Mouse (Mus musculus) hindbrain, embryonic 15.5 days (tissue): ENCODE data around the gene H2al1b. TPM values are rescaled to one million over a fixed set of nuclear protein-coding genes. Genes with fewer than 3 reads are reported as not detected.
"Not testable (repeated sequence)": the region's sequence is repeated elsewhere in the genome, so short reads cannot be mapped to it uniquely, and the experiment has no call there.

ENCODE experiments used
- ATAC-seq: fragments of 200-750 bp; cut with Nextera tagmentation; 2 replicates; pipeline ENCODE4 v1.8.0; 2017; ENCODE audit warnings: low read depth, moderate number of reproducible peaks, moderate TSS enrichment; ENCODE audit not compliant: low FRiP score
- H3K27ac ChIP-seq: fragments of 300-500 bp; sonication (generic); replicated peaks from 2 replicates; pipeline ENCODE4 v1.5.1; 2015; ENCODE audit warnings: mild to moderate bottlenecking, inconsistent platforms
- H3K27me3 ChIP-seq: fragments of 300-500 bp; sonication (generic); 2 replicates; pipeline ENCODE4 v1.6.1; 2015; ENCODE audit warnings: control low read depth, inconsistent platforms
- H3K36me3 ChIP-seq: fragments of 300-500 bp; sonication (generic); 2 replicates; pipeline ENCODE4 v1.6.1; 2015; ENCODE audit warnings: control low read depth, inconsistent platforms
- H3K4me1 ChIP-seq: fragments of 300-500 bp; sonication (generic); replicated peaks from 2 replicates; pipeline ENCODE4 v1.6.1; 2015; ENCODE audit warnings: control low read depth, inconsistent platforms
- H3K4me2 ChIP-seq: fragments of 300-500 bp; sonication (generic); 2 replicates; pipeline ENCODE4 v1.6.1; 2015; ENCODE audit warnings: moderate library complexity, mild to moderate bottlenecking, inconsistent platforms
- H3K4me3 ChIP-seq: fragments of 300-500 bp; sonication (generic); 2 replicates; pipeline ENCODE4 v1.5.1; 2015; ENCODE audit warnings: mild to moderate bottlenecking, inconsistent platforms
- H3K9ac ChIP-seq: fragments of 300-500 bp; sonication (generic); 2 replicates; pipeline ENCODE4 v1.6.1; 2015; ENCODE audit warnings: inconsistent platforms
- H3K9me3 ChIP-seq: fragments of 300-500 bp; sonication (generic); 2 replicates; pipeline ENCODE4 v1.6.1; 2016; ENCODE audit warnings: control low read depth, inconsistent platforms
- WGBS: fragments of 180-500 bp; shearing (Covaris S2); methylation state at CpG from one replicate; pipeline ENCODE4 v1.1.7; 2015; 5-methylcytosine and 5-hydroxymethylcytosine counted together
- polyA plus RNA-seq: library from polyadenylated mRNA; unstranded; fragments of >200 nt; fragmentation: Nextera tagmentation; extraction: Ambion mirVana; gene quantifications from 2 replicates; pipeline ENCODE4 v1.2.1, GENCODE M21; 2015

Gene H2al1b
- polyA plus RNA-seq: not detected in 2 replicates

DNA sequence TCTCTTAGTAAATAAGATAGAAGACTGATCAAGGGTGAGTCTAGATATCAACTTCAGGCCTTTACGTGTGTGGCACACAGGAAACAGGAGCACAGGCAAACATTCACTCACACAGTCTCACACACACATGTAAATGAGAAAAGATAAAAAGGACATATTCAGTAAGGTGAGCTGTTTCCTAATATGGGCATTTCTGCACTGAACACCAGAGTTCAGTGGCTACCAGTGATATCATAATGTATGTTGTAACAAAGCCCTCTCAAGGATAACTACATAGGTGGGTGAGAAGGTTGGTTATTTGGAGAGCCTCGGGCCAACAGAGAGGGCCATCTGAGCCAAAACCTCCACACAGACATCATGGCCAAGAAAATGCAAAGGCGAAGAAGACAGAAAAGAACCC is at the start of gene H2al1b:
H2al1b (plus strand) TSS at position 301 of the 400 bp plus-strand sequence.
- not testable (repeated sequence) for H3K9ac ChIP-seq, H3K36me3 ChIP-seq, H3K4me3 ChIP-seq, H3K4me2 ChIP-seq, H3K9me3 ChIP-seq, H3K4me1 ChIP-seq, H3K27ac ChIP-seq, ATAC-seq, H3K27me3 ChIP-seq
- 92% methylated on average over 1 of the region's 3 CpGs for WGBS

DNA sequence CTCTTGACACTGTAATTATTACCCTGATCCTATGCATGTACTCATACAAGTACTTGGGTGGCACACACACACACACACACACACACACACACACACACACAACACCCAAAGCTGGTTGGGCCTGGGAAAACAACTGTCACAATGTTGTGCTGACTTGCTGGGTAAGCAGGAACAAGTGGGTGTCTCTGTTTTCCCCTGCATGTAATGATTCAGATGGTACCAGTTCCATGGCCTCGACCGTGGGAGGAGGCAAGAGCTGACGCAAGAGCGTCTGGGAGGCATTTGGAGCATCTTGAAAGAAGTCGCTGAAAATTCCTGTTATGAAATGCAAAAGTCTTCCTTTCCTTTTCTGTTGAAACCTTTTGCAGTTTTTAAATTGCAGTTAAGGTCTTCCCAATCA is 48.2 kb upstream of the H2al1b start:
- H3K27me3 ChIP-seq: no peaks in the 10 kb centered on the region
- peaks cover 4% of the 10 kb centered on the region; the same call in 1 of the 2 replicates for H3K4me1 ChIP-seq
- no peak overlapping the region for H3K4me3 ChIP-seq
- no peak overlapping the region for H3K4me2 ChIP-seq
- no peak for ATAC-seq
- no peak overlapping the region for H3K27ac ChIP-seq
- H3K36me3 ChIP-seq: no peaks in the 10 kb centered on the region
- WGBS: 69% methylated on average over 5 of the region's 5 CpGs
- no peaks in the 10 kb centered on the region for H3K9me3 ChIP-seq
- H3K9ac ChIP-seq: no peak overlapping the region

DNA sequence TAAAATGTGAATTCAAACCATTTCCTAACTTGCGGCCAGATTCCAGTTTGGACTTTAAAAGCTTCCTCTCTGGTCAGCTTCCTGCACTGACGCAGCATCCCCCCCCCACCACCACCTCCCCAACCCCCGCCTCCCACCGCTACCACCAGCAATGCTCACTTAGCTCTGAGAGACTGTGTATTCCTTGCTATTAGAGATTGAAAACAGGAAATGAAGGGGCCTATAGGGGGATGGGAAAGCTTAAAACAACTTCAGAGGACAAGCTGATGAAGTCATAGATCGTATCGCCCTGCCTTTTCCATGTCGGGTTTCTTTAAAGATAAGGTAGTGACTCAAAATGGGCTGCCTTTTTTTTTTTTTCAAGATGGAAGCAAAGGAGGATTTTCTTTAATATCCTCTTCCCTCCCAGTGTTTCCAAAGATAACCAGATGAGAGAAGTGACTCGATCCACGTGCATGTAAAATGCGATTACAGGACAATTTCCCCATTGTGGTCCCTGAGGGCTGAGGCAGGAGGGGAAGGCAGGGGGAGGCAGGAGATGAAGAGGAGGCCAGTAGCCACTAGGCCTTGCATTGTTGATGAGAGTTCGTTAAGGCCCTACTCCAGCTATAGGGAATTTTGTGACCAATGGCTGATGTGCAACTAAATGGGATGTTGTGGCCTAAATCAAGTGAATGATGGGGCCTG is 47.6 kb upstream of the H2al1b start:
- Histone ChIP-seq H3K9me3 (no peaks in the 10 kb centered on the region), H3K4me2 (no peak overlapping the region), H3K27ac (no peak overlapping the region), H3K27me3 (no peaks in the 10 kb centered on the region), H3K4me1 (peaks cover 4% of the 10 kb centered on the region; the same call in 1 of the 2 replicates), H3K4me3 (no peak overlapping the region), H3K36me3 (no peaks in the 10 kb centered on the region), H3K9ac (no peak overlapping the region)
- no peak for ATAC-seq
- WGBS: 62% methylated on average over 11 of the region's 11 CpGs

DNA sequence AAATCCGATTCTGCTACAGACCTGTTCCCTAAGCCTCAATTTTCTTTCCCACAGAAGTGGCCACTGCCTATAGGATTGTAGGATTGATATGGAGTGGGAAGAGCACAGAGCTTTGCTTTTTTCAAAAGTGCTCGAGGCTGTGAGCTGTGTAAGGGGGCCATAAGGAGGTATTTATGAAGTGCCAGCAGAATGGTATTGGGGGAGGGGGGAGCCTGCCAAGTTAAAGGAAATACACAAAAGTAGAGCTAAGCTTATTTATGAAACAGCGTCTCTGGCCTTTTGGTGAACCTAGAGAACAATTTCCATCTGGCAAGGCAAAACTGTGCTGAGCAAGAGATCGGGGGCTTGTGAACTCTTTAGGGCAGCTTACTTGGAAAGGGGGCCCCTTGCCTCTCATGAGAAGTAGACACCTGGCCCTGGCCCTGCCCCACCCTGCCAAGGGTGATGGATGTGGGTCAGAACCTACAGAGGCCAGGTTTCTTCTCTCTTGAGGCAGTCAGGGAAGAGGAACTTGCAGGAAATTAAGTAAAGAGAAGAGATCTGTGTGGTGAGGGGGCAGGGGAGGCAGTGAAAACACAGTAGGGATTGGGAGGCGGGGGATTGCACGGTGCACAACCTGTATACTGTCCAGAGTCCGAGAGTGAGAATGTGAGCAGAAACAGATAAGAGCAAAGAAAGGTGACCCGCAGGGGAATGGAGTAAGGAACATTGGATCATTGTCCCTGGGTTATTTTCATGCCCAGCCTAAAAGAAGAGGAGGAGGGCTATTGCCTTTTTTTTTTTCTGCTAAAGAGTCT is 46.5 kb upstream of the H2al1b start:
- H3K27me3 ChIP-seq: no peaks in the 10 kb centered on the region
- no peaks in the 10 kb centered on the region for H3K9me3 ChIP-seq
- no peak overlapping the region for H3K27ac ChIP-seq
- no peak overlapping the region for H3K4me2 ChIP-seq
- WGBS: 70% methylated on average over 8 of the region's 8 CpGs
- H3K36me3 ChIP-seq: no peaks in the 10 kb centered on the region
- no peak overlapping the region for H3K4me3 ChIP-seq
- H3K9ac ChIP-seq: no peak overlapping the region
- H3K4me1 ChIP-seq: no peaks in the 10 kb centered on the region
- ATAC-seq: no peak

DNA sequence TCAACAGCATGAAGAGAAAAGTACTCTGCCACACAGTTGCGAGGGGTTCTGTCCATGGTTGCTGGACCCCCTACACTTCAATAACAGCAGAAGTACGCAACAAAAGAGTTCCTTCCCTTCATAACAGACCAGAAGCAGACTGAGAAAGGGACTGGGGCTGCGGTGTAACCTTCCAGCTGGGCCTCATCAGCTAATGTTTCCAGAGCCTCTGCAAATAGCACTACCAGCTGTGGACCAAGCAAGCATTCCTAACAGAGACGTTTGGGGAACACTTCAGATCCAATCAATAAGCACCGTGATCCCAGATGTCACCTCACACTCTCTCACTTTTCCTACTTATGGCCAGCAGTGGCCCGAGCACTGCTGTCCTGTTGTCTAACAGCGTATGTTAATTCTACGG is 37.3 kb upstream of the H2al1b start:
- no peak for ATAC-seq
- no peaks in the 10 kb centered on the region for H3K4me1 ChIP-seq

DNA sequence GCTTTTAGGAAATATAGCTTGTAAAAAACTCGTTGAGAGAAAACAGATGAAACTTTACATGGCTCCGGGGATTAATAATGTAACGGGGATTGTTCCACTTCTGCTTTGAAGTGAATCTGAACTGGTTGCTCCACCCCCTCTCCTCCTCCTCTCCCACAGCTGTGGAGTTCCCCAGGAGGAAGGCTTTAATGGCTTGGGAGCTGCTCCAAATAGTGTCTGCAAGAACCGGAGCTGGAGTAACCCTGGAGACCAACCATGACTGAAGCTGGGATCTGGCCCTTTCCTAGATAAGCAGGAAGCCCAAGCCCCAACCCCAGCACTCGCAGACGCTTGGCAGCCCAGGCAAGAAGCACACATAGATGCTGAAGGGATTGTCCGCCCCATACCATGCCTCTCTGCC is 34.4 kb upstream of the H2al1b start:
- Histone ChIP-seq H3K27me3 (peaks cover 3% of the 10 kb centered on the region; the same call in 1 of the 2 replicates), H3K4me1 (no peaks in the 10 kb centered on the region), H3K9me3 (no peaks in the 10 kb centered on the region), H3K4me2 (no peak overlapping the region), H3K36me3 (no peaks in the 10 kb centered on the region), H3K4me3 (no peak overlapping the region), H3K27ac (no peak overlapping the region), H3K9ac (no peak overlapping the region)
- no peak for ATAC-seq
- 69% methylated on average over 7 of the region's 7 CpGs for WGBS

More for the DNA sequence above, 37.3 kb upstream of the H2al1b start:
- WGBS: 80% methylated on average over 8 of the region's 8 CpGs
- Histone ChIP-seq H3K4me3 (no peak overlapping the region), H3K27me3 (peaks cover 3% of the 10 kb centered on the region; the same call in 1 of the 2 replicates), H3K4me2 (no peak overlapping the region), H3K36me3 (no peaks in the 10 kb centered on the region), H3K9me3 (no peaks in the 10 kb centered on the region), H3K9ac (no peak overlapping the region), H3K27ac (no peak overlapping the region)

DNA sequence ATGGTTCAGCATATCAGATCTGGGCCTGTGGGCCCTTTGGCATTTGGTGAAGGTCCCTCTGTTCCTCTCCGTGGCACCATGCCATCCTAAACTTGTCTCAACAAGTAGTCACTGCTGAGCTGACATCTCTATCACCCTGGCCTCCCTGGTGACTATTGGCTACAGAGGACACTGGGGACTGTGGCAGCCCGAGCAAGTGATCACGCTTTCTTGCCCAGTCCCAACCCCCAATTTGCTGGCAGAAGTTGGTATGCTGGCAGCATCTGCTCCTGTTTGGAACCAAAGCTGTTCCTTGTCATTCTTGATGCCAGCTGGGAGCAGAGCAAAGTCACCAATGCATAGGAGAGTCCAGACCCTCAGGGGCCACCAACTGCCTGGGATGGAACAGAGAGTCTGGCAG is 33.2 kb upstream of the H2al1b start:
- 66% methylated on average over 3 of the region's 3 CpGs for WGBS
- Histone ChIP-seq H3K9me3 (no peaks in the 10 kb centered on the region), H3K36me3 (no peaks in the 10 kb centered on the region), H3K4me2 (no peak overlapping the region), H3K27ac (no peak overlapping the region), H3K9ac (no peak overlapping the region), H3K4me1 (no peaks in the 10 kb centered on the region), H3K4me3 (no peak overlapping the region), H3K27me3 (peaks cover 3% of the 10 kb centered on the region; the same call in 1 of the 2 replicates)
- ATAC-seq: peak; percentile 73

DNA sequence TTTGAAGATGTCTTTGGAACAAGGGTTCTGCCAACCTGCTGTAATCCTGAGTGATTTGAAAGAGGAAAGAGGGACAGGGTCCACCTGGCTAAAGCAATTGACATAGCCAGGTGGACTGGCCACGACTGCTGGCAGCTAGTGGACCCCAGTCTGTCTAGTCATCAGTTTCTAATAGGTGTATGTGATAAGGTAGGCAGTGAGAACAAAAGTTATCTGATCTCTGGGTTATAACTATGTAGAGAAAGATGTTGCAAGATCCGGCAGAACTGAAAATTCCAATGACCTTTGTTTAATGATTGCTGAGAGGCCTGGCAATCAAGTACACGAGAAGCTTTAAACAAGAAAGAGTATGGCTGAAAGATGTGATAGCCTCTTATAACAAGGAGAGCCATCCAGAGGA is 29.0 kb upstream of the H2al1b start:
- H3K4me3 ChIP-seq: no peak overlapping the region

DNA sequence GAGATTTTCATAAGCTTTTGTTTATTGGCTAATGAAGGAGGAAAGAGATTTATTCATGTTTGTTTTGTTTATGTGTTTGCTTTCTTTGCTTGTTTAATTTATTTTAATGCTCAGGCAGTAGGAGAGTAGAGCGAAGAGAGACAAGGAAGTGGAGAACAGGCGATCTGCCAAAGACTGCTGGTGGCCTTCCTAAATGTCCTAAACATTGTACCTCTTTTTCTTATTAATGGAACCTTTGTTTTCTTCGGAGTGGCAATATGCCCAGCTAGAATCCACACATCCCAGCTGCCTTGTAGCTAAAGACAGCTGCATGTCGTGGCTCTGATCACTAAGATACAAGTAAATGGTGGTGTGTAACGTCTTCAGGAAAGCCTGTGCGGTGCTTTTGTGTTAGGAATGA is 25.1 kb upstream of the H2al1b start:
- Histone ChIP-seq H3K9ac (no peak overlapping the region), H3K4me3 (no peak overlapping the region), H3K9me3 (no peaks in the 10 kb centered on the region), H3K4me2 (no peak overlapping the region), H3K36me3 (no peaks in the 10 kb centered on the region), H3K4me1 (no peaks in the 10 kb centered on the region), H3K27me3 (no peaks in the 10 kb centered on the region), H3K27ac (no peak overlapping the region)
- no peak for ATAC-seq
- WGBS: 65% methylated on average over 6 of the region's 6 CpGs

More for the DNA sequence above, 29.0 kb upstream of the H2al1b start:
- Histone ChIP-seq H3K4me2 (no peak overlapping the region), H3K27ac (no peak overlapping the region), H3K27me3 (no peaks in the 10 kb centered on the region), H3K4me1 (no peaks in the 10 kb centered on the region), H3K9ac (no peak overlapping the region), H3K36me3 (no peaks in the 10 kb centered on the region), H3K9me3 (no peaks in the 10 kb centered on the region)
- WGBS: 80% methylated on average over 3 of the region's 3 CpGs
- no peak for ATAC-seq

DNA sequence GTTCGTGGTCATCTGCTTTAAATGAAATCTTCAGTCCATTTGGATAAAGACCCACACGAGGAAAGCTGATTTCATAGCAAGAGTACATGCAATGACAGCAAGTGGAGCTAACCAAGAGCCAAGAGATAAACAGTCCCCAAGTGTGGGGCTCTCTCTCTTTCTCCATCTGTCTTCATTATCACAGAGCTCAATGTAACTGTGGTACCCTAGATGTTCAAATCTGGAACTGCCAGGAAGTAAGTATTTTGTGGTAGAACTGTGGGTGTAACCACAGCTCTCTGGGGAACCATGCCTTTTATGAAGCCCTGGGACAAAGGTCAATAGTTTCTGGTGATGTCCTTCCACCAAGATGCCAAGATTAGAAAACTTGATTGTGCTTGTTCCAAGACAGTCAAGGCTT is 21.5 kb upstream of the H2al1b start:
- Histone ChIP-seq H3K4me1 (no peaks in the 10 kb centered on the region), H3K9ac (no peak overlapping the region), H3K4me2 (no peak overlapping the region), H3K9me3 (no peaks in the 10 kb centered on the region), H3K4me3 (no peak overlapping the region), H3K27ac (no peak overlapping the region), H3K27me3 (no peaks in the 10 kb centered on the region), H3K36me3 (no peaks in the 10 kb centered on the region)
- 77% methylated on average over 2 of the region's 2 CpGs for WGBS
- no peak for ATAC-seq

DNA sequence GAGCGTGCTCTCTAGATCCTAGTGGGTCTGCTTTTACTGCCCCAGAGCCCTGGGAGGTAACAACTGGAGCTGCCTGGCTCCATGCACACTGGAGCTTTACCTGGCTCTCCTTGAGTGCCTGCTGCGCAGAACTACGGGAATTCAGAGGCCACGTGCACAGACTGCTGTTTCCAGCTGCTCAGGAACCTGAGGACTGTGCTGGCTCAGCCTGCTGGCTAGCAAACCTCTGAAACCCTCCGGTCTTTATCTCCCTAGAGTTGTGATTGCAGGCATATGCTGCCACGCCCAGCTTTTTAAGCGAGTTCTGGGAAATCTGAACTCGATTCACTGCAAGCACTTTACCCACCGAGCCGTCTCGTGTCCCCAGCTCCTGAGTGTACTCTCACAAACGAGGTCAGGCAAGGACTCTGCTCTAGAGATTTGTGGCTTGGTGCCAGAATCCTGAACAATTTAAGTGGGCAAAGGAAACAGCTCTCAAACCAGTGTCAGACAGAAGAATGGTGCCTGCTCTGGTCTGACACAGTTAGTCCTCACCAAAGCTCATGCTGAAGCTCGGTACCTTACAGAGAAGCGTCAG is 13.8 kb upstream of the H2al1b start:
- Histone ChIP-seq H3K36me3 (no peaks in the 10 kb centered on the region), H3K4me2 (no peak overlapping the region), H3K27me3 (no peaks in the 10 kb centered on the region), H3K27ac (no peak overlapping the region), H3K9me3 (no peaks in the 10 kb centered on the region), H3K4me1 (no peaks in the 10 kb centered on the region), H3K9ac (no peak overlapping the region), H3K4me3 (no peak overlapping the region)
- no peak for ATAC-seq
- 77% methylated on average over 14 of the region's 14 CpGs for WGBS

DNA sequence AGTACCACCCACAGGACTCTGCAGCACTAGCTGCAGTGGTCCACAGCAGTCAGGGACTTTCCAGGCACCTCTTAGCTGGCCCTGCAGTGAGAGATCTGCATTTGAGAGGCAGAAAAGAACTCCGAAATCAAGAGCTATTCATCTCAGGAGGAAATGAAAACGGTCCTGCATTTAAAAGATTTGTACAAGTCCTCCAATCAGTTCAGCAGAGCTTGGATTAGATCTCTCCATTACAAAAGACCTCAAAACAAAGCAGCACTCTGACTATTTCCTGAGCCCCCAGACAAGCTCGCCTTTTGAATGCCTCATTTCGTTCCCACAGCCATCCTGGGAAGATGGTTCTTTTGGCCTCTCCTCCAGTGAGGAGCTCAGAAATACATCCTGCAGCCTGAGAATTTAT is 13.0 kb upstream of the H2al1b start:
- H3K36me3 ChIP-seq: no peaks in the 10 kb centered on the region
- no peak overlapping the region for H3K4me2 ChIP-seq
- no peak overlapping the region for H3K9ac ChIP-seq
- no peak for ATAC-seq
- H3K4me3 ChIP-seq: no peak overlapping the region
- WGBS: 49% methylated on average over 4 of the region's 4 CpGs
- no peaks in the 10 kb centered on the region for H3K27me3 ChIP-seq
- H3K9me3 ChIP-seq: no peaks in the 10 kb centered on the region
- no peak overlapping the region for H3K27ac ChIP-seq
- no peaks in the 10 kb centered on the region for H3K4me1 ChIP-seq
